Mouse (Mus musculus) WW6 (cell line): ENCODE results near the gene 2900026A02Rik.
A peak's percentile ranks its signal among the peaks of the same experiment; 100 is the strongest.

Source experiments
- DNase-seq: peaks from one replicate; pipeline ENCODE4 v3.0.0-alpha.2; 2013; ENCODE audit warnings: low read depth, low spot score

Gene 2900026A02Rik

GRCm38 (mm10) chr5:113221147-113221865 lies at the start of gene 2900026A02Rik:
Gene 2900026A02Rik (minus strand): TSS chr5:113221236.
- DNase-seq: peak; percentile 59

- no peak for DNase-seq
These were observed 49.0 kb upstream of the 2900026A02Rik start for GRCm38 (mm10) chr5:113270043-113270442.

DNA sequence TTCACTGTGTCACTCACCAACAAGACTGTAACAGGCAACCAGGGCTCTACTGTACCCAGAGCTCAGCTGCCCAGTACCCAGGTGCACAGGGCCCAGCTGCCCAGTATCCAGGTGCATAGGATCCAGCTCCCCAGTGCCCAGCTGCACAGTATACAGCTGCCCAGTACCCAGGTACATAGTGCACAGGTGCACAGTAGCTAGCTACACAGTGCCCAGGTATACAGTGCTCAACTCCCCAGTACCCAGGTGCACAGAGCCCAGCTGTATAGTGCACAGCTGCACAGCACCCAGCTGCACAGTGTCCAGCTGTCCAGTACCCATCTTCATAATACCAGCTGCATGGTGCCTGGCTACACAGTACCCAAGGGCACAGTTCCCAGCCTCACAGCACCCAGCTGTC lies 47.2 kb upstream of the 2900026A02Rik start:
- no peak for DNase-seq

- DNase-seq: no peak
These were observed 44.6 kb upstream of the 2900026A02Rik start for GRCm38 (mm10) chr5:113265637-113266036.

- no peak for DNase-seq
These were observed 29.8 kb upstream of the 2900026A02Rik start for GRCm38 (mm10) chr5:113250806-113251205.

- DNase-seq: no peak
These were observed 28.4 kb upstream of the 2900026A02Rik start for GRCm38 (mm10) chr5:113249263-113249930.

DNA sequence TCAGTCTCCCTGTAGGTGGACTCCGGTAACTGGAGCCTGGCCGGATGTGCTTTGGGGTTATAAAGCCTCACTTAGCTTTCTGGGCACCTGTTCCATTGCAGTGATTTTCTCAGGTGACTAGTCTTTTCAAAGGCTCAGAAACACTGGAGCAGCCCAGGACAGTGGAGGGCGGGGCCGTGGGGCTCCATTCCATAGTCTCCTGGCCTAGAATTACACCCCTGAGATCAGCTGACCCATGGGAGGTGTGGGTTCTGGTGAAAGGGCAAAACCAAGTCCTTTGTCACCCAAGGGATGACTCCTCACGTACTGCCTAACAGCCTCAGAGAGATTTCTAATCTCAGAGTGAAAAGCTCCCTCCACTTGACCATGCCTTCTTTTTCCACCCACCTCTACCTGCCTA lies 9.2 kb upstream of the 2900026A02Rik start:
- DNase-seq: no peak

GRCm38 (mm10) chr5:113226632-113227102 lies 5.6 kb upstream of the 2900026A02Rik start, which contains the start of gene Tmem211:
Gene Tmem211 (plus strand): TSS chr5:113226909.
- peak; percentile 82 for DNase-seq

DNA sequence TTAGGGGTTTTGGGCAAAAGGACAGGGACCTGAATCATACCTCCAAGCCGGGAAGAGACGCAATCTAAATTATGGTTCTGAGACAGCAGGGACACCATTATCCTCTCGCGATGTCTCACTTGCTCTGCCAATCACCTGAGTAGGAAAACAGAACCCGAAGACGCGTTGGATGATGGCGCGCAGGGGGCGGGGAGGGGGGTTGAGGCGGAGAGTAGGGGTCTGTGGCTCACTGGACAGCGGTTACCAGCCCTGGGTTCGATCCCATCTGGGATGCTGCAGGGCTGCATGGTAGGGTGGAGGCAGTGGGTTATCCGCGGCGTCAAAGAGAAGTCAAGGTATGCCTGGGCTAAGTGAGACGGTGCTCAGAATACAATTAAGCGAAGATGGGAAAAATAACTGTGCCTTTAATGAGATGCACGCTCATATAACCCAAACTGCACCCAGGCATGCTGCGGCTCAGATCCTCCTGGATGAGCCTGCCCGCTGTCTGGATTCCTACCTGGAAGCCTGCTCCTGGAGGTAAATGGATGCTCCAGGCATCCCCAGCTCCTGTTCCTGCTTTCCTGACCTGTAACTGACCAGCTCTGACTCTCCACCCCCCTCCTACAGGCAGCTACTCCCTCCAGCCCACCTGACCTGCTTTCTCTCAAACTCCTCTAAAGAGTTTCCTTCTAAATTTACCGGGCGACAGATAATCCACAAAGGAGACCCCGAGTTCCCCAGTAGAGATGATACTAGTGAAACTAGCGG lies 4.8 kb upstream of the 2900026A02Rik start:
- DNase-seq: no peak

GRCm38 (mm10) chr5:113225271-113225670 lies 4.2 kb upstream of the 2900026A02Rik start:
- DNase-seq: no peak

DNA sequence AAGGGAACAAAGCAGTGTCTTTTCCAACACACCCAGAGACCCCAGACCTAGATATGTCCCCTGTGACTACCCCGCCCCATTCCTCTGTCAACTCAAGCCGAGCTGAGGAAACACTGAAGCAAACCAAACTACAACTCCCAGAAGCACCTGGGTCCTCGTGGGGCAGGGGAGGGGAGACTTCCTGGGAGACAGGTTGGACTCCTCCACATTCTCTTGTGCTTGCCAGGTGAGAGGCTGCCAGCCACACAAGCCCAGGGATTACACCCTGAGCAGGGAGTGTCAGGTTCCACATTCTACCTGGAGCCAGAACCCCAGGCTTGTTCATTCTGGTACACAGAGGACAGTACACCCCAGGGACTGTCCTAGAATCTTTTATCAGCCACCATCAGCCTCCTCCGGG lies 2.9 kb upstream of the 2900026A02Rik start:
- no peak for DNase-seq

GRCm38 (mm10) chr5:113220383-113221146 lies 471 bp downstream of the 2900026A02Rik start:
- no peak for DNase-seq

GRCm38 (mm10) chr5:113219876-113220275 lies 1.2 kb downstream of the 2900026A02Rik start:
- DNase-seq: no peak

DNA sequence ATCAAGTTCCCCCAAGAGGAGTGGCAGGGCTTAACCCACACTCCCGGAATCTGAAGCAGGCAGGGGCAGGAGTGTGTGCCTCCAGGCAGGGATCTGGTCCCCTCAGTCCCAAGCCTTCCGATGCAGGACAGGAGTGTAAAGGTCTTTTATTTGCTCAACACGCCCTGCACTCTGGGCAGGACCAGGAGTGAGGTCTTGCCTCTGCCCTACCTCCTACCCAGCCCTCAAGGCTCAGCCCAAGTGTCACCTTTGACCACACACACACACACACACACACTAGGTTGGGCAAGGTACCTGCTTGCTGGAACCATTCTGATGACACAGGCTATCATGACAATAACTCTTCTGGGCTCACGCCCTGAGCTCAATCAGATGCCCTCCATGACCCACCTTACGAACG lies 1.6 kb downstream of the 2900026A02Rik start:
- DNase-seq: no peak

DNA sequence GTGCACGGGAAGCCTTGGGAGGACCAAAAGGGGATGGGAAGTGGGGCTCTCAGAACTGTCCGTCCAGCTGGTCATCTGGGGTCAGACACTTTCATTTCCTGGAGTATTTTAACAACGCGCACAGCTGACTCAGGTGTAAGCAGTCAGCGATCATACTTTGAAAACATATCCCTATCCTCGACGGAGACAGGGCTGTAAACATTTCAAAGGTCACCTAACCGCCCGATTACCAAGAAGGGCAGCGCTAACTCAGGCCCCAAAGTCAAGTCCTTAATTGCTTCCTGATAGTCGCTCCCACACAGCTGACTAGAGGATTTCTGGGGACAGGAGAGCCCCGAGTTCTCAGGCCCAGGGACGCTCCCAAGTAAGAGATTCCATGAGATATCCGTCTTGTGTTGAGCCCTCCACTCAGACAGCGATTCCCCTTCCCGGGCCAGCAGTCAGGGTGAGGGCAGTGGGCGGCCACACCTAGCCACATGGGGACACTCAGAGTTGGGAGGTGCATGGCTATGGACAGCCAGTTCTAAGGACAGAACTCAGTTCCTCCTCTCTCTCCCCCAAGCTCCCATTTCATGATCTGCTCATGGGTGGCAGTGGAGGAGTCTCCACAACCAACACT lies 2.3 kb downstream of the 2900026A02Rik start:
- DNase-seq: no peak

DNA sequence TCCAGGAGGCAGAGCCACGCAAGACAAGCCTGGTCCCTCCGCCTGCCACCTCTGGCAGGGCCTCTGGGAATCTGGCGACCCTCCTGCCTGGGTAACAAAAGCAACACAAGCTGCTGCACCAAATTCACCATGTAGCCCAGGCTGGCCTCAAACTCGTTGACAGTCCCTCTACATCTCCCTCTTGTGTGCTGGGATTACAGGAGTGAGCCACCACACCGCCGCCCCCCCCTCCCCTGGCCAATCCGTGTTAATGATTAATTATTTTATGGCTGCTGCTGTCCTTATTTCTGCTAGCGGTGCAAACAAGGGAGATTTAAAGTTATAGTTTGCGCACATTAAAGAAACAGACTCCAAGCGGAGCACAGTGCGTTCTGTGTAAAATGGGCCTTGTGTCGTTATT lies 4.0 kb downstream of the 2900026A02Rik start:
- no peak for DNase-seq

DNA sequence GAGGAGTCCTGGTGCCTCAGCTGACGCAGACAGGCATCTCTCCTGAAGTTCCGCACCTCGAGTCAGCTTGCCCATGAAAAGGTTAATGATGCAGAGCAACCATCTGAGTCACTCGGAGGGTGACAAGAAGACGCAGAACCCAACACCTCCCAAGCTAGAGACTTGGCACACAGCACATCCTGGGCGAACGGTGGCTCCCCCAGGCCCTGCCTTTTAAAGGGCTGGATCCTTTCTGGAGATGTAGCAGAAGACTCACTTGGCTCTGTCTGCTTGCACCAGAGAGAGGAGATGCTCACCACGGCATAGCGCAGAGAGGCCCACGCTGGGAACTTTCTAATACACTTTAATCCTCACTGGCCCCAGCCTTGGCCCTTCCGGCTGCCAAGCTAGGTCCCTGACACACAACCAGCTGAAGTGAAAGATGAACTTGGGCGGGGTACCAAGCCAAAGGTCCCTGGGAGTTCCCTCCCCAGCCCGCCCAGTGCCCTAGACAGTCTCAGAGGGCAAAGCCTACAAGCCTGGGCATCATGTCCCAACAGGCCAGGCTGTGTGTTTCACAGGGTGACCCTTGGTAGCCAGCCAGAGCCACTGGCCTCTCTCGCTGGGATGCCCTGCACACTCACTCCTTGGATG lies 4.6 kb downstream of the 2900026A02Rik start:
- no peak for DNase-seq

DNA sequence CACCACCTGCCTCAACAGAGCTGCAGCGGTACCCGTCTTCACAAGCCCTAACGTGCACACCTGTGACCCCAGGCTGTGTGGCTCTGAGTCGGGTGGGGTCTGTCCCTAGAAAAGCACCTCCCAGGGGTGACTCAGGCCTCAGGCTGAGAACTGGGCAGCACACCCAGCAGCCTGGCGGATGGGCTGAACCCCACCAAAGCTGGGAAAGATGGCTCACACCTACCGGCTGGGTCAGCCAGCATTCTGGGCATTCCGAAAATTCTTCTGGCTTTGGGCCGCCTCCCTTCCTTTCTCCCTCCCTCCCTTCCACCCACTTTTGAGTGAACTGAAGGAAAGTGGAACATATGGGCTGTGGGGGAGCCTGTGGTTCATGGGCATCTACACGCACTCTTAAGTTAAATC lies 5.4 kb downstream of the 2900026A02Rik start:
- DNase-seq: no peak

DNA sequence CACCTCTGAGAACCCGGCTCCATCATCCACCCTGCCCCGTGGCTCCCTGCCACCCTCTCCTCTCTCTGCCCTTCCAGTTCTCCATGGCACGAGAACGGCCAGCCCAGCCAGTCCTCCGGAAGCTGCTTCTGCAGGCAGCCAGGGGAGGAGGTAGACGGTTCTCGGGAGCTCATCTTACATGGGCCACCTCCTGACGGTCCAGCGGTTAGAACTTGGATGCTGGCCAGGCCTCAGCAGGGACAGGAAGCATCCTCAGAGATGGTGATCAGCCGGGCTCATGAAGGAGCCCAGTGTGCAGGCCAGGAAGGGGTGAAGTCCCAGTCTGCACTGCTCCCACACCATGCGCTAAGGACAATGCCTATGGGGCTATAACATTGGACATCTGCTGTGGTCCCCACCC lies 6.6 kb downstream of the 2900026A02Rik start:
- DNase-seq: no peak

DNA sequence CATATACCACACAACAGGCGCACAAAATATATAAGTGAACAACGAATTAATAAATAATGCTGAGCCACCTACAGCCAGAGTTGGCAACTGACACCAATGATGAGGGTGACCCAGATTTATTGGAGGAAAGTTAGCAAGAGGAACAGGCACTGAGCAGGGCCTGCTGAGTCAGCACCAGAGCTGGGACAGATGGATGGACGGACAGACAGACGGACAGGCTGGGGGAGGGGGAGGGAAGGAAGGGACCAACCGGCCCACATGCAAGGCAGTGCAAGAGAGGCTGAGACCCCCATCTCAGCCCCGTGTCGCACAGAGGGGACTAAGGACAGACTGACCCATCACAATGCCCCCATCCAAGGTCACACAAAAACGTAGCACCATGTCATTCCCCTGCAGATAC lies 7.0 kb downstream of the 2900026A02Rik start:
- DNase-seq: no peak
